ENCODE assay signal across 31 mouse cellular contexts in the genomic region with DNA sequence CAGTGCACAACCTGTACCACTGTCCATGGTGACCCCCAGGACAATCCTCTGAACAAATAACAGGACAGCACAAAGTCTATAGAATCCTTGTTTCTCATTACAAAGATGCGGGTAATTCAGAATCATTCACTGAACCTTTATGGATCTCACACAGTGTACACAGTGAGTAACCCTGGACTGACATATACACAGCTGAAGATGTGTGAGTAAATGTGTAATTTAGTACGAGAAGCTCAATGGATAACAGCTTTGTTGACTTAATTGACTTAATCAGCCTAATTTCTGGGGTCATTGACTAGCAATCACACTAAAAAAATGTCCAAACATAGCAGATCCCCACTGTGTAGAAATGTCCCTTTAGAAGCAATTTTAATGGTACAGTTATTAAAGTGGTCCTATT. TPM values are rescaled to one million over a fixed set of nuclear protein-coding genes. Genes with fewer than 3 reads are reported as not detected.
A peak's percentile ranks its signal among the peaks of the same experiment; 100 is the strongest.
DNase-seq lines count a peak whose midpoint lies in the region; ATAC-seq and TF ChIP-seq lines count a peak whose summit lies in the region.
"Had no signal": no experiment of that assay in that cellular context is flagged by ENCODE, and none has a peak within 500 bp of the region (broad histone marks: within the 10 kb centered on the region; RNA-seq: fewer than 3 reads in every experiment).

No protein-coding gene starts in this region.

- H3K27ac ChIP-seq in kidney, embryonic 14.5 days (ENCODE audit: low read depth, low read length): no peak overlapping the region
- peak overlapping the region; percentile 66; the same call in 1 of the 2 replicates for H3K27ac ChIP-seq in liver, embryonic 11.5 days (ENCODE audit: low read depth, low read length)
- H3K27ac ChIP-seq in liver, embryonic 13.5 days: peak overlapping the region; percentile 61
- H3K27ac ChIP-seq in liver, postnatal 0 days (ENCODE audit: low read depth): peak overlapping the region; percentile 81
- no peak overlapping the region for H3K27ac ChIP-seq in forebrain, embryonic 13.5 days
- no peak overlapping the region for H3K27ac ChIP-seq in forebrain, embryonic 14.5 days (ENCODE audit: low read depth, low read length)
- H3K27ac ChIP-seq: embryonic facial prominence, embryonic 10.5 days; embryonic facial prominence, embryonic 13.5 days; forebrain, embryonic 12.5 days; gastrocnemius, adult 2 months; heart, adult 2 months; heart, embryonic 10.5 days; heart, embryonic 13.5 days; hindbrain, embryonic 12.5 days; hindbrain, embryonic 15.5 days had no signal

- H3K9ac ChIP-seq in kidney, embryonic 14.5 days (ENCODE audit: low read depth, low read length): no peak overlapping the region
- no peak overlapping the region for H3K9ac ChIP-seq in liver, embryonic 11.5 days (ENCODE audit: low read depth, low read length)
- no peak overlapping the region for H3K9ac ChIP-seq in liver, embryonic 13.5 days
- H3K9ac ChIP-seq in liver, postnatal 0 days (replicated peaks): no peak overlapping the region
- H3K9ac ChIP-seq in forebrain, embryonic 13.5 days: no peak overlapping the region
- H3K9ac ChIP-seq in forebrain, embryonic 14.5 days (ENCODE audit: low read length): no peak overlapping the region
- H3K9ac ChIP-seq: embryonic facial prominence, embryonic 13.5 days; forebrain, embryonic 12.5 days; forebrain, postnatal 0 days; heart, embryonic 13.5 days; hindbrain, embryonic 12.5 days; hindbrain, embryonic 15.5 days had no signal

- H3K9me3 ChIP-seq in kidney, embryonic 14.5 days (ENCODE audit: control insufficient read depth, low read length): no peaks in the 10 kb centered on the region
- H3K9me3 ChIP-seq in liver, embryonic 11.5 days (ENCODE audit: control insufficient read depth, low read length): no peaks in the 10 kb centered on the region
- peaks cover 5% of the 10 kb centered on the region; the same call in 1 of the 2 replicates for H3K9me3 ChIP-seq in liver, embryonic 13.5 days (replicated peaks)
- H3K9me3 ChIP-seq in liver, postnatal 0 days (ENCODE audit: low read length): no peaks in the 10 kb centered on the region
- H3K9me3 ChIP-seq in forebrain, embryonic 13.5 days (replicated peaks): no peaks in the 10 kb centered on the region
- H3K9me3 ChIP-seq in forebrain, embryonic 14.5 days (replicated peaks; ENCODE audit: control insufficient read depth, low read length): no peaks in the 10 kb centered on the region
- H3K9me3 ChIP-seq: embryonic facial prominence, embryonic 10.5 days; embryonic facial prominence, embryonic 13.5 days; forebrain, embryonic 12.5 days; heart, embryonic 10.5 days; heart, embryonic 13.5 days; hindbrain, embryonic 12.5 days; hindbrain, embryonic 15.5 days had no signal

- no peak for ATAC-seq in kidney, embryonic 14.5 days (ENCODE audit: low FRiP score, low TSS enrichment)
- no peak for ATAC-seq in liver, embryonic 11.5 days (replicated peaks; ENCODE audit: low FRiP score)
- ATAC-seq in liver, embryonic 13.5 days (ENCODE audit: low read depth): no peak
- peak; percentile 78 for ATAC-seq in liver, postnatal 0 days
- ATAC-seq in forebrain, embryonic 13.5 days: no peak
- no peak for ATAC-seq in forebrain, embryonic 14.5 days
- ATAC-seq: CD4-positive, CD25-positive, alpha-beta regulatory T cell, adult 4 months; forebrain, postnatal 0 days had no signal

- no peak overlapping the region for H3K4me3 ChIP-seq in kidney, embryonic 14.5 days (ENCODE audit: low read length)
- H3K4me3 ChIP-seq in liver, embryonic 11.5 days (ENCODE audit: low read depth, low read length): no peak overlapping the region
- H3K4me3 ChIP-seq in liver, embryonic 13.5 days (replicated peaks): no peak overlapping the region
- no peak overlapping the region for H3K4me3 ChIP-seq in liver, postnatal 0 days (ENCODE audit: low read depth, low read length)
- no peak overlapping the region for H3K4me3 ChIP-seq in forebrain, embryonic 13.5 days
- no peak overlapping the region for H3K4me3 ChIP-seq in forebrain, embryonic 14.5 days (ENCODE audit: low read depth, low read length)
- H3K4me3 ChIP-seq: embryonic facial prominence, embryonic 10.5 days; embryonic facial prominence, embryonic 13.5 days; erythroblast, embryonic 14.5 days; forebrain, embryonic 12.5 days; gastrocnemius, adult 2 months; heart, adult 2 months; heart, embryonic 10.5 days; heart, embryonic 13.5 days; hindbrain, embryonic 12.5 days; hindbrain, embryonic 15.5 days had no signal

- TF ChIP-seq EP300 in liver, postnatal 0 days (IDR thresholded peaks at IDR 0.05; ENCODE audit: low read depth): no peak

- WGBS in kidney, embryonic 14.5 days: 87% methylated on average over 2 of the region's 2 CpGs
- 61% methylated on average over 2 of the region's 2 CpGs for WGBS in liver, embryonic 11.5 days
- WGBS in liver, embryonic 13.5 days (ENCODE audit: insufficient replicate concordance): 43% methylated on average over 2 of the region's 2 CpGs
- WGBS in liver, postnatal 0 days (ENCODE audit: insufficient replicate concordance): 49% methylated on average over 2 of the region's 2 CpGs
- 83% methylated on average over 2 of the region's 2 CpGs for WGBS in forebrain, embryonic 13.5 days
- 75% methylated on average over 2 of the region's 2 CpGs for WGBS in forebrain, embryonic 14.5 days

- no peak overlapping the region for H3K4me2 ChIP-seq in kidney, embryonic 14.5 days (replicated peaks; ENCODE audit: low read depth, low read length)
- peak overlapping the region; percentile 29; the same call in 1 of the 2 replicates for H3K4me2 ChIP-seq in liver, embryonic 11.5 days
- H3K4me2 ChIP-seq in liver, embryonic 13.5 days: no peak overlapping the region
- H3K4me2 ChIP-seq in liver, postnatal 0 days (ENCODE audit: low read depth, low read length): peak overlapping the region; percentile 27; the same call in 1 of the 2 replicates
- no peak overlapping the region for H3K4me2 ChIP-seq in forebrain, embryonic 13.5 days
- no peak overlapping the region for H3K4me2 ChIP-seq in forebrain, embryonic 14.5 days (ENCODE audit: low read length)
- H3K4me2 ChIP-seq: embryonic facial prominence, embryonic 13.5 days; forebrain, embryonic 12.5 days; heart, embryonic 13.5 days; hindbrain, embryonic 12.5 days; hindbrain, embryonic 15.5 days had no signal

- no peaks in the 10 kb centered on the region for H3K36me3 ChIP-seq in kidney, embryonic 14.5 days (ENCODE audit: control insufficient read depth, insufficient read depth, low read length)
- no peaks in the 10 kb centered on the region for H3K36me3 ChIP-seq in liver, embryonic 11.5 days (ENCODE audit: control insufficient read depth, insufficient read depth, low read length)
- no peaks in the 10 kb centered on the region for H3K36me3 ChIP-seq in liver, embryonic 13.5 days
- no peaks in the 10 kb centered on the region for H3K36me3 ChIP-seq in liver, postnatal 0 days (replicated peaks; ENCODE audit: insufficient read depth, low read length)
- no peaks in the 10 kb centered on the region for H3K36me3 ChIP-seq in forebrain, embryonic 13.5 days (ENCODE audit: poor library complexity, severe bottlenecking)
- H3K36me3 ChIP-seq in forebrain, embryonic 14.5 days (ENCODE audit: control insufficient read depth, insufficient read depth, low read length): no peaks in the 10 kb centered on the region
- H3K36me3 ChIP-seq: embryonic facial prominence, embryonic 10.5 days; embryonic facial prominence, embryonic 13.5 days; forebrain, embryonic 12.5 days; heart, embryonic 10.5 days; heart, embryonic 13.5 days; hindbrain, embryonic 12.5 days; hindbrain, embryonic 15.5 days had no signal

- no peaks in the 10 kb centered on the region for H3K4me1 ChIP-seq in kidney, embryonic 14.5 days (ENCODE audit: control insufficient read depth, insufficient read depth, low read length)
- no peaks in the 10 kb centered on the region for H3K4me1 ChIP-seq in liver, embryonic 11.5 days (replicated peaks; ENCODE audit: control insufficient read depth, insufficient read depth, low read length)
- peaks cover 11% of the 10 kb centered on the region; the same call in 1 of the 2 replicates for H3K4me1 ChIP-seq in liver, embryonic 13.5 days (replicated peaks)
- H3K4me1 ChIP-seq in liver, postnatal 0 days (ENCODE audit: insufficient read depth): peaks cover 13% of the 10 kb centered on the region
- H3K4me1 ChIP-seq in forebrain, embryonic 13.5 days: no peaks in the 10 kb centered on the region
- H3K4me1 ChIP-seq in forebrain, embryonic 14.5 days (ENCODE audit: control insufficient read depth, insufficient read depth, low read length): no peaks in the 10 kb centered on the region
- H3K4me1 ChIP-seq: embryonic facial prominence, embryonic 10.5 days; embryonic facial prominence, embryonic 13.5 days; forebrain, embryonic 12.5 days; hindbrain, embryonic 12.5 days; hindbrain, embryonic 15.5 days had no signal

- H3K27me3 ChIP-seq in kidney, embryonic 14.5 days (ENCODE audit: control insufficient read depth, insufficient read depth, low read length): no peaks in the 10 kb centered on the region
- no peaks in the 10 kb centered on the region for H3K27me3 ChIP-seq in liver, embryonic 11.5 days (replicated peaks; ENCODE audit: control insufficient read depth, insufficient read depth, low read length)
- no peaks in the 10 kb centered on the region for H3K27me3 ChIP-seq in liver, embryonic 13.5 days
- H3K27me3 ChIP-seq in liver, postnatal 0 days (ENCODE audit: insufficient read depth, low read length): no peaks in the 10 kb centered on the region
- no peaks in the 10 kb centered on the region for H3K27me3 ChIP-seq in forebrain, embryonic 13.5 days
- no peaks in the 10 kb centered on the region for H3K27me3 ChIP-seq in forebrain, embryonic 14.5 days (replicated peaks; ENCODE audit: control insufficient read depth, insufficient read depth, low read length)
- H3K27me3 ChIP-seq: embryonic facial prominence, embryonic 13.5 days; forebrain, embryonic 12.5 days; heart, embryonic 13.5 days; hindbrain, embryonic 12.5 days; hindbrain, embryonic 15.5 days had no signal

- TF ChIP-seq CTCF in liver, postnatal 0 days (IDR thresholded peaks at IDR 0.05; ENCODE audit: low read depth): no peak

- peak; percentile 18 for DNase-seq in kidney, postnatal 14 days
- DNase-seq in liver, embryonic 11.5 days (ENCODE audit: low spot score): no peak
- DNase-seq in liver, embryonic 13.5 days: no peak
- DNase-seq in liver, postnatal 0 days: no peak
- DNase-seq in forebrain, embryonic 14.5 days (ENCODE audit: low spot score): no peak
- DNase-seq: adrenal gland, adult 2 months; adrenal gland, postnatal 14 days; cerebellum, adult 11 months; cerebellum, adult 8-10 months; cerebellum, postnatal 36 days; embryo, embryonic 11 days; forebrain, postnatal 0 days; gastrocnemius, adult 2 months; gastrocnemius, postnatal 14 days; heart, adult 2 months; heart, postnatal 14 days had no signal

RNA-seq across cellular contexts. Expression of a gene that starts 5.2 kb away (rescaled TPM):
- polyA plus RNA-seq in kidney, embryonic 14.5 days (2014; fragmentation: Nextera tagmentation; extraction: Ambion mirVana): not detected in 2 replicates
- not detected in 2 replicates for polyA plus RNA-seq in liver, embryonic 11.5 days (2014; fragmentation: Nextera tagmentation; extraction: Ambion mirVana)
- 0.08 and 0.10 TPM in 2 replicates for polyA plus RNA-seq in liver, embryonic 13.5 days (2015; fragmentation: Nextera tagmentation; extraction: Ambion mirVana)
- not detected in 2 replicates for polyA plus RNA-seq in liver, postnatal 0 days (2015; fragmentation: Nextera tagmentation; extraction: Ambion mirVana)
- polyA plus RNA-seq in forebrain, embryonic 13.5 days (2015; fragmentation: Nextera tagmentation; extraction: Ambion mirVana): not detected in 2 replicates
- not detected in 2 replicates for polyA plus RNA-seq in forebrain, embryonic 14.5 days (2014; fragmentation: Nextera tagmentation; extraction: Ambion mirVana)
- polyA plus RNA-seq: adrenal gland, adult 2 months; C2C12; CD4-positive, CD25-positive, alpha-beta regulatory T cell, adult 4 months; cortical plate, adult 2 months; embryonic facial prominence, embryonic 10.5 days; embryonic facial prominence, embryonic 13.5 days; erythroblast, embryonic 14.5 days; forebrain, embryonic 12.5 days; forebrain, postnatal 0 days; frontal cortex, adult 2 months; heart, adult 2 months; heart, embryonic 10.5 days; heart, embryonic 13.5 days; heart, embryonic 16.5 days; hindbrain, embryonic 12.5 days; hindbrain, embryonic 15.5 days had no signal

RNA-seq across cellular contexts. Expression of a gene that starts 14.2 kb away (rescaled TPM):
- not detected in 2 replicates for polyA plus RNA-seq in kidney, embryonic 14.5 days (2014; fragmentation: Nextera tagmentation; extraction: Ambion mirVana)
- 0.16 and 0.17 TPM in 2 replicates for polyA plus RNA-seq in liver, embryonic 11.5 days (2014; fragmentation: Nextera tagmentation; extraction: Ambion mirVana)
- polyA plus RNA-seq in liver, embryonic 13.5 days (2015; fragmentation: Nextera tagmentation; extraction: Ambion mirVana): 0.07 and 0.12 TPM in 2 replicates
- polyA plus RNA-seq in liver, postnatal 0 days (2015; fragmentation: Nextera tagmentation; extraction: Ambion mirVana): not detected in 2 replicates
- polyA plus RNA-seq in forebrain, embryonic 13.5 days (2015; fragmentation: Nextera tagmentation; extraction: Ambion mirVana): not detected in 2 replicates
- polyA plus RNA-seq in forebrain, embryonic 14.5 days (2014; fragmentation: Nextera tagmentation; extraction: Ambion mirVana): not detected in 2 replicates
- polyA plus RNA-seq: adrenal gland, adult 2 months; C2C12; CD4-positive, CD25-positive, alpha-beta regulatory T cell, adult 4 months; cortical plate, adult 2 months; embryonic facial prominence, embryonic 10.5 days; embryonic facial prominence, embryonic 13.5 days; erythroblast, embryonic 14.5 days; forebrain, embryonic 12.5 days; forebrain, postnatal 0 days; frontal cortex, adult 2 months; heart, adult 2 months; heart, embryonic 13.5 days; heart, embryonic 16.5 days; hindbrain, embryonic 12.5 days; hindbrain, embryonic 15.5 days had no signal

RNA-seq across cellular contexts. Expression of a gene that starts 24.2 kb away (rescaled TPM):
- polyA plus RNA-seq in kidney, embryonic 14.5 days (2014; fragmentation: Nextera tagmentation; extraction: Ambion mirVana): 0.47 and 0.95 TPM in 2 replicates
- 847 and 933 TPM in 2 replicates for polyA plus RNA-seq in liver, embryonic 11.5 days (2014; fragmentation: Nextera tagmentation; extraction: Ambion mirVana)
- polyA plus RNA-seq in liver, embryonic 13.5 days (2015; fragmentation: Nextera tagmentation; extraction: Ambion mirVana): 1,289 and 1,494 TPM in 2 replicates
- polyA plus RNA-seq in liver, postnatal 0 days (2015; fragmentation: Nextera tagmentation; extraction: Ambion mirVana): 5.8 and 10.0 TPM in 2 replicates
- 0.92 TPM in 1 of 2 replicates, not detected in the other for polyA plus RNA-seq in forebrain, embryonic 13.5 days (2015; fragmentation: Nextera tagmentation; extraction: Ambion mirVana)
- polyA plus RNA-seq in forebrain, embryonic 14.5 days (2014; fragmentation: Nextera tagmentation; extraction: Ambion mirVana): not detected in 2 replicates
- polyA plus RNA-seq: CD4-positive, CD25-positive, alpha-beta regulatory T cell, adult 4 months; cortical plate, adult 2 months; embryonic facial prominence, embryonic 10.5 days; embryonic facial prominence, embryonic 13.5 days; forebrain, embryonic 12.5 days; forebrain, postnatal 0 days; frontal cortex, adult 2 months; heart, adult 2 months; hindbrain, embryonic 12.5 days had no signal

RNA-seq across cellular contexts. Expression of a gene that starts 49.9 kb away (rescaled TPM):
- not detected in 2 replicates for polyA plus RNA-seq in kidney, embryonic 14.5 days (2014; fragmentation: Nextera tagmentation; extraction: Ambion mirVana)
- polyA plus RNA-seq in liver, embryonic 11.5 days (2014; fragmentation: Nextera tagmentation; extraction: Ambion mirVana): 21.2 and 21.8 TPM in 2 replicates
- polyA plus RNA-seq in liver, embryonic 13.5 days (2015; fragmentation: Nextera tagmentation; extraction: Ambion mirVana): 31.6 and 35.6 TPM in 2 replicates
- 46.3 and 47.6 TPM in 2 replicates for polyA plus RNA-seq in liver, postnatal 0 days (2015; fragmentation: Nextera tagmentation; extraction: Ambion mirVana)
- not detected in 2 replicates for polyA plus RNA-seq in forebrain, embryonic 13.5 days (2015; fragmentation: Nextera tagmentation; extraction: Ambion mirVana)
- 0.11 TPM in 1 of 2 replicates, not detected in the other for polyA plus RNA-seq in forebrain, embryonic 14.5 days (2014; fragmentation: Nextera tagmentation; extraction: Ambion mirVana)
- polyA plus RNA-seq: adrenal gland, adult 2 months; C2C12; CD4-positive, CD25-positive, alpha-beta regulatory T cell, adult 4 months; embryonic facial prominence, embryonic 10.5 days; erythroblast, embryonic 14.5 days; forebrain, embryonic 12.5 days; heart, adult 2 months; heart, embryonic 16.5 days; hindbrain, embryonic 12.5 days had no signal

Comparison
In these comparisons a context has a peak if more than half of its experiments do, and no peak if none do; other contexts are left out.
1. H3K4me2 ChIP-seq: peak in liver, embryonic 11.5 days (single experiment) and liver, postnatal 0 days (single experiment); none in kidney, embryonic 14.5 days (single experiment), liver, embryonic 13.5 days (single experiment), forebrain, embryonic 13.5 days (single experiment) and forebrain, embryonic 14.5 days (single experiment).
2. RNA of a gene that starts 24.2 kb away (polyA plus RNA-seq): 1,289 to 1,494 TPM in liver, embryonic 13.5 days and 847 to 933 TPM in liver, embryonic 11.5 days; 5.8 to 10.0 TPM in liver, postnatal 0 days, 0.47 to 0.95 TPM in kidney, embryonic 14.5 days, 0.92 TPM in forebrain, embryonic 13.5 days and not detected in forebrain, embryonic 14.5 days; every median in the first group is over 10 times any median in the second.
3. H3K27ac ChIP-seq: peak in liver, embryonic 11.5 days (single experiment), liver, embryonic 13.5 days (single experiment) and liver, postnatal 0 days (single experiment); none in kidney, embryonic 14.5 days (single experiment), forebrain, embryonic 13.5 days (single experiment) and forebrain, embryonic 14.5 days (single experiment).